Mouse (Mus musculus): ENCODE measurements at regions not wholly inside any gene's neighbourhood (a gene's known extent, or its start where the extent isn't known, plus 50 kb on each side); places are given as distances from the start of the nearest gene placed in this dataset.

- no peak for DNase-seq (ENCODE audit: low spot score)
These were observed 113.3 kb upstream of the Rmdn2 start for GRCm38 (mm10) chr17:79498321-79498720.

GRCm38 (mm10) chr17:79501031-79501474, 110.6 kb upstream of the Rmdn2 start:
- DNase-seq (ENCODE audit: low spot score), result no peak

GRCm38 (mm10) chr17:79501926-79502325, 109.7 kb upstream of the Rmdn2 start:
- peak; percentile 18 for DNase-seq (ENCODE audit: low spot score)

- DNase-seq (ENCODE audit: low spot score), result no peak
These were observed 108.6 kb upstream of the Rmdn2 start for GRCm38 (mm10) chr17:79503037-79503436.

- DNase-seq (ENCODE audit: low spot score), result no peak
These were observed 107.5 kb upstream of the Rmdn2 start for GRCm38 (mm10) chr17:79504209-79504608.

- peak; percentile 29 for DNase-seq (ENCODE audit: low spot score)
These were observed 106.1 kb upstream of the Rmdn2 start for GRCm38 (mm10) chr17:79505565-79505964.

- peak; percentile 45 for DNase-seq (ENCODE audit: low spot score)
These were observed 102.4 kb upstream of the Rmdn2 start for GRCm38 (mm10) chr17:79509281-79509680.

GRCm38 (mm10) chr17:79509957-79510710, 101.5 kb upstream of the Rmdn2 start:
- DNase-seq (ENCODE audit: low spot score), result no peak

- DNase-seq (ENCODE audit: low spot score), result no peak
These were observed 100.4 kb upstream of the Rmdn2 start for GRCm38 (mm10) chr17:79511218-79511617.

- DNase-seq (ENCODE audit: low spot score), result no peak
These were observed 97.6 kb upstream of the Rmdn2 start for GRCm38 (mm10) chr17:79514076-79514475.

- peak; percentile 39 for DNase-seq (ENCODE audit: low spot score)
These were observed 93.5 kb upstream of the Rmdn2 start for GRCm38 (mm10) chr17:79518185-79518584.

- DNase-seq (ENCODE audit: low spot score), result no peak
These were observed 93.0 kb upstream of the Rmdn2 start for GRCm38 (mm10) chr17:79518696-79519095.

- DNase-seq (ENCODE audit: low spot score), result no peak
These were observed 92.3 kb upstream of the Rmdn2 start for GRCm38 (mm10) chr17:79519356-79519755.

- DNase-seq (ENCODE audit: low spot score), result no peak
These were observed 91.4 kb upstream of the Rmdn2 start for GRCm38 (mm10) chr17:79520283-79520682.

GRCm38 (mm10) chr17:79521691-79522090, 90.0 kb upstream of the Rmdn2 start:
- DNase-seq (ENCODE audit: low spot score), result no peak

GRCm38 (mm10) chr17:79523230-79523629, 88.4 kb upstream of the Rmdn2 start:
- no peak for DNase-seq (ENCODE audit: low spot score)

GRCm38 (mm10) chr17:79527391-79527790, 84.3 kb upstream of the Rmdn2 start:
- DNase-seq (ENCODE audit: low spot score), result no peak

GRCm38 (mm10) chr17:79536549-79536948, 75.1 kb upstream of the Rmdn2 start:
- DNase-seq (ENCODE audit: low spot score), result no peak

GRCm38 (mm10) chr17:79538789-79539188, 72.9 kb upstream of the Rmdn2 start:
- DNase-seq (ENCODE audit: low spot score), result peak; percentile 8

GRCm38 (mm10) chr17:79540038-79540437, 71.6 kb upstream of the Rmdn2 start:
- no peak for DNase-seq (ENCODE audit: low spot score)

- no peak for DNase-seq (ENCODE audit: low spot score)
These were observed 71.2 kb upstream of the Rmdn2 start for GRCm38 (mm10) chr17:79540511-79540910.

- DNase-seq (ENCODE audit: low spot score), result peak; percentile 88
These were observed 67.6 kb upstream of the Rmdn2 start for GRCm38 (mm10) chr17:79543907-79544522.

- DNase-seq (ENCODE audit: low spot score), result no peak
These were observed 65.8 kb upstream of the Rmdn2 start for GRCm38 (mm10) chr17:79545878-79546277.

- no peak for DNase-seq (ENCODE audit: low spot score)
These were observed 64.6 kb upstream of the Rmdn2 start for GRCm38 (mm10) chr17:79547075-79547474.
